Mouse (Mus musculus): ENCODE data around the gene Znrf3.

Gene Znrf3

DNA sequence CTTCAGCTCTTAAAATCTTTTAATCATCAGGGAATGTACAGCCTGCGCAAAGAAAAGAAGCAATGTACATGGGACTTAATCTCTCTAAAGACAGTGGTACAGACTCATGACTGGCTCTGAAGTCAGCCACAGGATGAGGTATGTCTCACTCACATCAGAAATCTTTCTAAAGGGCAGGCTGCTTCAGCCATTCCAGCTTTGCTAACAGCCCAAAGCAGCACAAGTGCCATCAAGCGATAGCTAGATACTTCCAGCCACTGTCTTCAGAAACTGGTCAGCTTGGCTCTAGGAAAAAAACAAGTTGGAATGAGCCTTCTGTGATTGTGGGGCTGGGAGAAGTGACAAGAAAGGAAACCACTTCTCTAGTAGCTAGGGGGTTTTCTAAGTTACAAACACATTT lies 7.0 kb downstream of the Znrf3 start:
- no peak for DNase-seq

DNA sequence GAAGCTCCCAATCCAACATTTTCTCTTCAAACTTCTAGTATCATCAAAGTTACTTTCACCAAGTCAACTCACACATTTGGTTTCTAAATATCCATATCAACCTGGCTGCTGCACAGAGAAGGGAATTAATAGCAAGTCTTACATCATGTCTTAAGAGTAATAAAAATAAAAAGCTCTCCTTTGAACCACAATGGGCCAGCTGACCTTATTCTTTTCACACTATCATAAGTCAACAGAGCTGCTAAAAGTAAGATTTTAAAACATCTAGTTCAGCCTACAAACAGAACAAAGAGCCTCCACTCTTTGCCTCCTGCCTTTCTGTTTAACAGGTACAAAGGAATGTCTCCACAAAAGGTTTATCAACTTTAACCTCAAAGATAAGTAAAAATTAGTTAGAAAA lies 7.7 kb downstream of the Znrf3 start:
- no peak for DNase-seq

DNA sequence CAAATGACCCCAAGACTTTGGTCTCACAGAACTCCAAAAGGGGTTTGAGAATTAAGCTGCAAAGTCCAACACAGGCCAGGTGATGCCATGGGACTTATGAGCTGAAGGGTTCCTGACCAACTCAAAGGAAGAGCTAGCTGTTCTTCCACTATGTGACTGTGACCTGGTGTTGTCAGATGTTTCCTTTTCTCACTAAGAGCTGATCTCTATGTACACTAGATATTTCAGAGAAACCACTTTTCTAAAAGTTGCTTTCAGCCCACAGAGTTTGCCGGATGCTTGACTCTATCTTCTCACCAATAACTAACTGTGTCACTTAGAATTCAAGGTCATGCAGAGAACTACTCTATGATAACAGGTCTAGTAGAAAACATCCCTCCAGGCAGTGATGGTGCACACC lies 9.2 kb downstream of the Znrf3 start:
- DNase-seq: no peak

- peak; percentile 68 for DNase-seq
Measured at GRCm38 (mm10) chr11:5432330-5432729, 12.3 kb downstream of the Znrf3 start.

DNA sequence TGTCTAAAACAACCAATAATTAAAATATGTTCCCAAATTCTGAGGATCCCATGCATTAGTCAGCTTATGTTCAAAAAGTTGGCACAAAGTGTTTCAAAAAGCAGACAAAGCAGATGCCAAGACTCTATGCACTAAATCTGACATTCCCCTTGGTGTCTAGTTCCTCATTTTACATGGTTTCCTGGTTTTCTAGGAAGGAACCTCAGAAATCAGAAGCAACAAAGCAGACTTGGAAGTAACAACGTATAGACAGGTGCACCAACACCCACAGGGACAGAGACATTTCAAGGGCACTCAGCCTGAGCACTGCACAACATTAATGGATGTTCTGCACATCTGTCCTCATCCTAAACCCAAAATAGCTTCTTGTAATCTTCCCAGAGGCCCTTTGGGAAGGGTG lies 13.8 kb downstream of the Znrf3 start:
- no peak for DNase-seq

DNA sequence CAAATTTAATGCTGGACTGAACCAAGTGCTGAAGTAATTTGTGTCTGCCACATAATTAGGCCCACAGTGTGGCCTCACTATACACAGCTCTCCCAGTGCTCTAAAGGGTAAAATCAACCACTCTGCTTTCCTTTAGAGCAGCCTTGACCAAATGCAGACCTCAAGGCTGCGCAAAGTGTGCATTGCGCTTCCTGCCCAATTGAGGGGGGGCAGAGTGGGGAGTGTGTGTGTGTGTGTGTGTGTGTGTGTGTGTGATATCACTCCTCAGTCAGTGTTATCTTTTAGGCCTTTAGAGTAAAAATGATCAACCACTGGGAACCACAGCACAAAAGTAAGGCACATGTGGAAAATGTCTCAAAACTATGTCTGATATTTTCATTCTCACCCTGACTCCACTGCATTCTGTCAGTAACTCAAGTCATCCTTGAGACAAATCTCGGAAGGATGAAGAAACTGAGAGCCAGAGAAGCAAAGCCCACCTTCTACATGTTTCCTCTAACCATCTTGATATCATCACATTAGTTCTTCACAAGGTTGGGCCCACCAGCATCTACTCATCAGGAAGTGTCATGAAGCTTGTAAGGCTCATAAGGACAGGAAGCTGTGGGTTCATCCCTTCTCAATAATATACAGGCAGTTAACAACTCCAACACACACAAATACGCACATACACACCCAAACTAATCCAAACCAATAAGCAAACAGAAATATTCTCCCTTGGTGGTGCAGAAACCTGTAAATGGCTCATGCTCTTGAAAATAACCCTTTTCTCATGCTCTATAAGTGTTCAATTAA lies 15.1 kb downstream of the Znrf3 start:
- DNase-seq: no peak

- no peak for DNase-seq
Measured at GRCm38 (mm10) chr11:5427251-5427650, 17.4 kb downstream of the Znrf3 start.

GRCm38 (mm10) chr11:5426317-5426716 lies 18.3 kb downstream of the Znrf3 start:
- no peak for DNase-seq

DNA sequence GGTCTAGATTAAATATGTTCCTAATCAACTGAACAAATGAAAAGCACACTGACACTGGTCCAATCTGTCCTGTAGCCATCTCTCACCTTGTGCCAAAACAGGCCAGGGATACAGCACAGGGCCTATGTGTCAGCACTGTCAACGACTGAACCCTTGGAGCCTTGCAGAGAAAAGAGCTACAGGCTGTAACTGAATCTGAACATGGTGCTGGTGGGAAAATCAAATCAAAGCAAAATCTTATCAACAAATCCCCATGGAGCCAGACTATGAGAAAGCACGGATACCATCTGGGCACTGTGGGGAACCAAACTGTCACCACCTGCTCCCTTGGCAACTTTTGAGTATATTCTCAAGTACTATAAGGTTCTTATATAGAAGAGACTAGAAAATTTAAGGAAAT lies 19.5 kb downstream of the Znrf3 start:
- DNase-seq: no peak

- no peak for DNase-seq
Measured at GRCm38 (mm10) chr11:5424185-5424584, 20.5 kb downstream of the Znrf3 start.

GRCm38 (mm10) chr11:5423000-5423399 lies 21.6 kb downstream of the Znrf3 start:
- no peak for DNase-seq

DNA sequence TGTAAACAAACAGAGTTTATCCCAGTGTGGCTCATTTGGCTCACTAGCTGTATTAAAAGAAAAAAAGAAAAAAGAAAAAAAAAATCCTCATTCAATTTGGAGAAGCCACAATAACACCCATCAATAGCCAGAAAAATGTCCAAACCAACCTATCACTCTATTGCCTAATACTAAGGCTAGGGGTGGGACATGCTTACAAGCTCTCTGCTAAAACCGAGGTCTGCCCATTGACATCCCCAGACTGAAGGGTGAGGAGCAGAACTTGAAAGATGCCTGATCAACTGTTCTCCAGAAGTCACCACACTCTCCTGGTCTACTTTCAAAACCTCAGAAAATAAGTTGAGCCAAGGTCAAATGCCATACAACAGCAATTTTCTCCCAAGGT lies 22.4 kb downstream of the Znrf3 start:
- no peak for DNase-seq

DNA sequence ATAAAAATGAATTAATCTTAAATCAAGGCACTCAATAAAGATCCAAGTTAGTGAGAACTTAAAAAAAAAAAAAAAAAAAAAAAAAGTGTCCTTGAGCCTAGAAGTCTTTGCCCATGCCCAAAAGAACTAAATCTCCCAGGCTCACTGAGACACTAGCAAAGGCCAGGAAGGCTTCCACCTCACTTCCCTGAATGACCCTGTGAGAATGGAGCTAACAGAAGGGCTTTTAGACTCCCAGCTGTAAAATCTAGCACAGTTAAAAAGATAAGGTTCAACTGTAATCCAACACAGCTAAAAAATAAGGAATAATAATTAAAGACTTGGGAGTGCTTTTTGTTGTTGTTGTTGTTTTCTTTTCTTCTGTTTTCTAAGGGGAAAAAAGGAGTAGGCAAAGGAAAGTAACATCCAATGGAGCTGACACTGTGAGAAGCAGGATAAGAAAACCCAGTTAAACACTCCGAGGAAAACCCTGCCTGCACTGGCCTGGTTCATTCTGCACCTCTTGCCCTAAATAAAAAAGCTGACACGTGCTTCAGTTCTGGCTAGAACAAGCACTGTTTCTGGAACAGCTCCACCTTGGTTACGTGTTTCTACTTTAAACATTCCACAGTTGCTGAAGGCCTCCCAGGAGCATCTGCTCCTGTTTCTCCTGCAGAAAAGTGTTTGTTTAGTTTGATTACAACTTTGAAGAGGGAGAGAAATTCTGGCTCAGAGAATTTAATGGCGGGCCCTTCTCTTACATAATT lies 23.0 kb downstream of the Znrf3 start:
- DNase-seq: no peak

DNA sequence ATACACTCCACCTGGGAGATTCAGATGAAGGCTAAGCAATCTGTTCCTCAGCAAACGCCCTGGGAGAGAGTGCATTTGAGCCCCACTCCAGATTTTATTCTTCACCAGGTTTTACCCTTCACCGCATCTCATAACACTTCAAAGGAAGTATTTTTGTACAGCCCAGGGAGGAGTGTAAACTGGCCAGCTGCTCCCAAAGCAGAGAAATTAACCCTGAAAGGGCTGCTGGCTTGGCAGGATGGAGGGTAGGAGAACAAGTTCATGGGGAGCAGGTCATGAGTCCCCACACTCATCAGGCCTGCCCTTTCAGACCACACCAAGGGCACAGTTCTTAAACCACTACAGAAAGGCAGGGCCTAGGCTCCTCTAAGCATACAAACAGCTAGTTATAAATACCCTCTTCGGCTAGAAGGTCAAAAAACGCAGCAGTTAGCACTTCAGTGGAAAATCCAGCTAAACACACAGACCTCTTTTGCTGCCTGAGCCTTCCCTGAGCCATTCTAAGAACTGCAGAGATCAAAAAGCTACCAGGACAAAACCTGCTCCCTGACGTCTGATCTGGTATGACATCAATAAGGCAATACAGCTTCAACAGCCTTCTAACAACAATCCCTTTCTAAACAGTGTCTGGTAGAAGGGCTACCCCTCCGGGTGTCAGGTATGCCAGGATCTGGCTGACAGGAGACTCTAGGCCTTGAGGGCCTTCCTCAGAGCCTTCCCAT lies 28.9 kb downstream of the Znrf3 start:
- DNase-seq: peak; percentile 37

GRCm38 (mm10) chr11:5414856-5415616 lies 29.6 kb downstream of the Znrf3 start:
- no peak for DNase-seq

GRCm38 (mm10) chr11:5412644-5413190 lies 31.9 kb downstream of the Znrf3 start:
- DNase-seq: no peak

- DNase-seq: peak; percentile 70
Measured at GRCm38 (mm10) chr11:5411577-5411976, 33.1 kb downstream of the Znrf3 start.

DNA sequence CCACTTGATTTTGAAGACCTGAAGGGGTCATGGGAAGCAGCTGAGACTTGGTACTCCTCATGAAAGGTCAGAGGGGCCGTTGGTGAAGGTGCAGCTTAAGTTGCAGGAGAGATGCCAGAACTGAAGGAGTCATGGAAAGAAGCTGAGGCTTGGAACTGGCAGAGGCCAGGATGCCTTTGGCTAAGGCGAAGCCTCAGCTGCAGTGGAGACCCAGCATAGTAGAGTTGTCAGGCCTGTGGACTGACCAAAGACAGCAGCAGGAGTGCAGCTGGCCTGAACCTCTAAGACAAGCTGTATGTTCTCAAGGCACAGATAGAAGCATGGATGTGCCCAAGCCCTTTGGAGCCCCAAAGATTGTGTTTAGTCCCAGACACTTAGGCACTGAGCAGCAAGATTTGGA lies 40.5 kb downstream of the Znrf3 start:
- no peak for DNase-seq

GRCm38 (mm10) chr11:5402127-5402733 lies 42.4 kb downstream of the Znrf3 start:
- DNase-seq: no peak

GRCm38 (mm10) chr11:5398301-5399053 lies 46.2 kb downstream of the Znrf3 start:
- no peak for DNase-seq

Measured in thymus, postnatal 4 days (tissue).